Mouse (Mus musculus) intestine, embryonic 16.5 days (tissue): ENCODE measurements around the gene Gm3839. TPM values are rescaled to one million over a fixed set of nuclear protein-coding genes. Genes with fewer than 3 reads are reported as not detected.
"Not testable (repeated sequence)": the region's sequence is repeated elsewhere in the genome, so short reads cannot be mapped to it uniquely, and the experiment has no call there.

Experiments
- ATAC-seq: fragments of 200-750 bp; cut with Nextera tagmentation; 2 replicates; pipeline ENCODE4 v1.8.0; 2017; ENCODE audit warnings: moderate TSS enrichment, moderate library complexity
- H3K27ac ChIP-seq: fragments of 300-500 bp; sonication (generic); 2 replicates; pipeline ENCODE4 v1.5.1; 2014; ENCODE audit warnings: mild to moderate bottlenecking, low read length
- H3K27me3 ChIP-seq: fragments of 300-500 bp; sonication (generic); replicated peaks from 2 replicates; pipeline ENCODE4 v1.6.1; 2014; ENCODE audit warnings: low read length, control low read depth, mixed read lengths; ENCODE audit not compliant: control insufficient read depth, insufficient read depth
- H3K36me3 ChIP-seq: fragments of 300-500 bp; sonication (generic); 2 replicates; pipeline ENCODE4 v1.6.1; 2014; ENCODE audit warnings: low read length, control low read depth; ENCODE audit not compliant: control insufficient read depth, insufficient read depth
- H3K4me1 ChIP-seq: fragments of 300-500 bp; sonication (generic); 2 replicates; pipeline ENCODE4 v1.6.1; 2014; ENCODE audit warnings: low read length, control low read depth, mixed read lengths; ENCODE audit not compliant: control insufficient read depth, insufficient read depth
- H3K4me2 ChIP-seq: fragments of 300-500 bp; sonication (generic); 2 replicates; pipeline ENCODE4 v1.6.1; 2014; ENCODE audit warnings: low read depth, low read length, control low read depth
- H3K4me3 ChIP-seq: fragments of 300-500 bp; sonication (generic); 2 replicates; pipeline ENCODE4 v1.5.1; 2014; ENCODE audit warnings: mild to moderate bottlenecking, low read length
- H3K9ac ChIP-seq: fragments of 300-500 bp; sonication (generic); 2 replicates; pipeline ENCODE4 v1.6.1; 2014; ENCODE audit warnings: low read depth, low read length
- H3K9me3 ChIP-seq: fragments of 300-500 bp; sonication (generic); 2 replicates; pipeline ENCODE4 v1.6.1; 2016; ENCODE audit warnings: low read length, control low read depth; ENCODE audit not compliant: control insufficient read depth
- WGBS: fragments of 180-500 bp; shearing (Covaris S2); extraction: QIAGEN DNeasy Blood & Tissue Kit; methylation state at CpG from one replicate; pipeline ENCODE4 v1.1.7; 2014; 5-methylcytosine and 5-hydroxymethylcytosine counted together
- polyA plus RNA-seq: library from polyadenylated mRNA; unstranded; fragments of >200 nt; fragmentation: Nextera tagmentation; extraction: Ambion mirVana; gene quantifications from 2 replicates; pipeline ENCODE4 v1.2.1, GENCODE M21; 2015

The Gm3839 gene
- 1.7 and 1.8 TPM in 2 replicates for polyA plus RNA-seq

GRCm38 (mm10) chr14:11356626-11357025, at the start of gene Gm3839:
Gene Gm3839, minus strand, starts transcription at chr14:11356726.
- H3K27ac ChIP-seq, ATAC-seq, H3K4me3 ChIP-seq, H3K9me3 ChIP-seq, H3K4me2 ChIP-seq, H3K36me3 ChIP-seq, H3K4me1 ChIP-seq, H3K27me3 ChIP-seq, H3K9ac ChIP-seq: not testable (repeated sequence)

DNA sequence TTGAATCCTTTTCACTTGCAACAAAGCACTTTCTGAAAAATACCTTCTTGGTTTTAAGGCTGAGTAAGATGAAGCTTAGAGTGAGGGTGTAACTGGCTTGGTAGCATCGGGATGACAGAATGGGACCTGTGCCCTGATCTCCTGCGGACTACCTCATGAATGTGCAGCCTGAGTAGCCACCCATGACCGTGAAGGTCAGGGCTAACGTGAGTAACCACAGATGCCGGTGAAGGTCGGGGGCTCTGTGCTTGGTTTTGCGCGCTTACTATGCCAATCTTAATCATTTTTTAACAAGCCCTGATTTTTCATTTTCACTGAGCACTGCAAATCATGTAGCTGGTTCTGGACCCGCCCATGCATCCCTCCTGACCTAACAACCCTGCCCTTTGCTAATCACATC, 49.1 kb upstream of the Gm3839 start:
- Histone ChIP-seq H3K27ac (no peak overlapping the region), H3K9ac (no peak overlapping the region), H3K9me3 (no peaks in the 10 kb centered on the region), H3K27me3 (no peaks in the 10 kb centered on the region), H3K4me1 (no peaks in the 10 kb centered on the region), H3K4me3 (no peak overlapping the region), H3K36me3 (no peaks in the 10 kb centered on the region), H3K4me2 (no peak overlapping the region)
- 81% methylated on average over 9 of the region's 9 CpGs for WGBS
- ATAC-seq, result no peak

DNA sequence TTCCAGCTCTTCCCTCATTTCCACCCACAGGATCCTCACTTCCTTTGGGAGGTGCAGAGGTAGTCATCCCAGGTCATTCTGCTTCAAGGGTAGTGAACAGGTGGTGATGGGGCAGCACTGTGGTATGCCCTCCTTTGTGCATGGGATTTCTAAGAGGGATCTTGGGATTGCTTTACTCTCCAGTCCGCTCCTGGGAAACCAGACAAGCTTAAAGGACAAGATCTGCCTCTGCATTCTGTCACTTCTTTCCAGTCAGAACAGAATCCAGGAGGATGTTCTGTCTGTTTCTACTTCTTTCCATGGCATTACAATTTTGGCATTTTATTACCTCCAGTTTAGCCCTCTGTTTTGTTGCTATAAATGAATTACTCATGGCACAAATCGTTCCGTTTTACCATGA, 21.3 kb upstream of the Gm3839 start:
- no peaks in the 10 kb centered on the region for H3K9me3 ChIP-seq
- H3K9ac ChIP-seq, result no peak overlapping the region
- 88% methylated on average over 3 of the region's 3 CpGs for WGBS
- no peak overlapping the region for H3K4me3 ChIP-seq
- H3K4me1 ChIP-seq, result no peaks in the 10 kb centered on the region
- no peak overlapping the region for H3K27ac ChIP-seq
- no peak for ATAC-seq
- no peaks in the 10 kb centered on the region for H3K36me3 ChIP-seq
- H3K27me3 ChIP-seq, result no peaks in the 10 kb centered on the region
- no peak overlapping the region for H3K4me2 ChIP-seq

DNA sequence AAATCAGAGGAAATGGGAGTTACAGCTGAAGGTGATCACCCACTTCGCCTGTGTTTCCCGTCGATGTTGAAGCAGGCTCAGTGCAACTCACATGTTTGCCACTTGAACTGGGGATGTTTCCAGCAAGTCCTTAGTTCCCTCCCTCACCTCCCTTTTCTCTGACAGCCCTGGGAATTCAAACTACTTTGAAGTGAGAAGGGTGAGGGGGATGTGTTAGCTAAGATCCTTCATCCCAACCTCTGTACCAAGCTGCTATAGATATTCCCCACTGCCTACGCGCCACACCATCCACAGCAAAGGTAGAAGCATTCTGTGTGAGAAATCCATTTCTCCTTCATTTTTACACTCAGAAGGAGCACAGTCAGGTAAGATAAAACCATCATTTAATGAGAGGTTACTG, 18.7 kb upstream of the Gm3839 start:
- H3K4me2 ChIP-seq, result no peak overlapping the region
- no peaks in the 10 kb centered on the region for H3K27me3 ChIP-seq
- no peak overlapping the region for H3K9ac ChIP-seq
- H3K36me3 ChIP-seq, result no peaks in the 10 kb centered on the region
- no peaks in the 10 kb centered on the region for H3K9me3 ChIP-seq
- no peak for ATAC-seq
- no peak overlapping the region for H3K4me3 ChIP-seq
- H3K27ac ChIP-seq, result no peak overlapping the region
- H3K4me1 ChIP-seq, result no peaks in the 10 kb centered on the region
- WGBS, result 74% methylated on average over 5 of the region's 5 CpGs

GRCm38 (mm10) chr14:11346086-11346485, 10.4 kb downstream of the Gm3839 start:
- no peaks in the 10 kb centered on the region for H3K36me3 ChIP-seq
- no peaks in the 10 kb centered on the region for H3K9me3 ChIP-seq
- no peak overlapping the region for H3K4me3 ChIP-seq
- no peak overlapping the region for H3K9ac ChIP-seq
- no peaks in the 10 kb centered on the region for H3K27me3 ChIP-seq
- H3K27ac ChIP-seq, result no peak overlapping the region
- H3K4me2 ChIP-seq, result no peak overlapping the region
- WGBS, result 82% methylated on average over 3 of the region's 3 CpGs
- no peak for ATAC-seq
- H3K4me1 ChIP-seq, result no peaks in the 10 kb centered on the region

DNA sequence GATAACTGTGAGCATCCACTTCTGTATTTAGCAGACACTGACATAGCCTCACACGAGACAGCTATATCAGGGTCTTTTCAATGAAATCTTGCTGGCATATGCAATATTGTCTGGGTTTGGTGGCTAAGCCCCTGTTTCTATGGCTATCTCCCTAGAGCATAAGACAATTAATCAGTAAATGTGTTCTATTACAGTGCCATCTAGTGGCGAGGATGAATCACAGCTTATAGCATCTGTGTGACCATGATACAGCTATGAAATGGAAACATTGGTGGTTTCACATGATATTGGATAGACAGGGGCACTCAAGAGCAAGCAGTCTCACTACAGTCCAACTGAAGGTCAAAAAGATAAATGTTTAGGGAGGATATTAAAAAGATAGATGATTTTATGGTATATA, 26.5 kb downstream of the Gm3839 start:
- H3K27me3 ChIP-seq, result no peaks in the 10 kb centered on the region
- WGBS, result 53% methylated on average over 2 of the region's 2 CpGs
- no peaks in the 10 kb centered on the region for H3K4me1 ChIP-seq
- H3K9me3 ChIP-seq, result no peaks in the 10 kb centered on the region
- ATAC-seq, result no peak
- H3K36me3 ChIP-seq, result no peaks in the 10 kb centered on the region
- no peak overlapping the region for H3K9ac ChIP-seq
- H3K4me3 ChIP-seq, result no peak overlapping the region
- no peak overlapping the region for H3K4me2 ChIP-seq
- H3K27ac ChIP-seq, result no peak overlapping the region

DNA sequence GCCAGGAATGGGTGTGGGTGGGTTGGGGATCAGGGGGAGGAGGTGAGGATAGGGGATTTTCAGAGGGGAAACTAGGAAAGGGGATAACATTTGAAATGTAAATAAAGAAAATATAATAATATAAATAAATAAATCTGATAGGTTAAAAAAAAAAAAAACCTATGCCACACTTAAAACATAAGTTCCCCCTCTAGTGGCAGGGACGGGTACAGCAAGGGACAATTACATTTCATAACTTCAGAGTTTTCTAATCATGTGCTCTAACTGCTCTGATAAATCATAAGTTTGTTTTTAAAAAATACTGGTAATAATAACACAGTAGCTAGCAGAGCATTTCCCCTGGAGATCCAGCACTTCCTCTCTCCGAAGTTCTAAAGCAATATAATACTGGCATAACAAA, 49.4 kb downstream of the Gm3839 start:
- no peak overlapping the region for H3K4me2 ChIP-seq
- 29% methylated on average over 2 of the region's 2 CpGs for WGBS
- H3K4me1 ChIP-seq, result no peaks in the 10 kb centered on the region
- no peak overlapping the region for H3K9ac ChIP-seq
- no peak overlapping the region for H3K4me3 ChIP-seq
- H3K27me3 ChIP-seq, result no peaks in the 10 kb centered on the region
- no peaks in the 10 kb centered on the region for H3K36me3 ChIP-seq
- no peak overlapping the region for H3K27ac ChIP-seq
- no peaks in the 10 kb centered on the region for H3K9me3 ChIP-seq
- ATAC-seq, result no peak

GRCm38 (mm10) chr14:11287956-11288355, 68.6 kb downstream of the Gm3839 start:
- H3K36me3 ChIP-seq, H3K9me3 ChIP-seq, H3K4me3 ChIP-seq, H3K27me3 ChIP-seq, ATAC-seq, H3K4me2 ChIP-seq, H3K4me1 ChIP-seq, H3K27ac ChIP-seq, H3K9ac ChIP-seq: not testable (repeated sequence)
- 89% methylated on average over 3 of the region's 3 CpGs for WGBS

- no peak for ATAC-seq
- 87% methylated on average over 4 of the region's 4 CpGs for WGBS
- H3K27me3 ChIP-seq, result no peaks in the 10 kb centered on the region
These were observed 99.3 kb downstream of the Gm3839 start for GRCm38 (mm10) chr14:11257161-11257705.

DNA sequence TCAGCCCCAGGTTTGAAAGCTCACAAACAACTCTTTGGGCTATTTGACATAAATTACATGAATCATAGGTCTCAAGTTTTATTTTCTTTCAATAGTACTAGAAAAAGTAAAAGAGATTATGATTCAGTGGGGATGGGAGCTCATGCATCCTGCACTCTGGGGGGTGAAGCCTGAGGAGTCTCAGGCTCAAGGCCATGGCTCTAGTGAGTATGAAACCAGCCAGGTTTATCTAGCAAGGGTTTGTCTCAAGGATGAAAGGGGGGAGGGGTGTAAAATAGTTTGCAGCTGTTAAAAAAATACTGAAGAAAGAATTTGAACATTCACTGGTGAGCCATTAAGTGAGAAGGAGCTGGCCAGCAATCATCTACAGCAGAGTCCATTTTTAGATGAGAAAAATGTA, 108.5 kb downstream of the Gm3839 start:
- no peak for ATAC-seq

More at GRCm38 (mm10) chr14:11257161-11257705, 99.3 kb downstream of the Gm3839 start:
- Histone ChIP-seq H3K4me3 (no peak overlapping the region), H3K4me2 (no peak overlapping the region), H3K9ac (no peak overlapping the region), H3K4me1 (no peaks in the 10 kb centered on the region), H3K9me3 (no peaks in the 10 kb centered on the region), H3K27ac (no peak overlapping the region), H3K36me3 (no peaks in the 10 kb centered on the region)

More for the DNA sequence above, 108.5 kb downstream of the Gm3839 start:
- no peak overlapping the region for H3K27ac ChIP-seq
- H3K9ac ChIP-seq, result no peak overlapping the region
- no peaks in the 10 kb centered on the region for H3K36me3 ChIP-seq
- H3K4me1 ChIP-seq, result no peaks in the 10 kb centered on the region
- no peaks in the 10 kb centered on the region for H3K9me3 ChIP-seq
- no peak overlapping the region for H3K4me3 ChIP-seq
- no peaks in the 10 kb centered on the region for H3K27me3 ChIP-seq
- no peak overlapping the region for H3K4me2 ChIP-seq
